Mouse (Mus musculus): ENCODE results near the gene Txndc8. TPM values are rescaled to one million over a fixed set of nuclear protein-coding genes. Genes with fewer than 3 reads are reported as not detected.

The Txndc8 gene
- polyA plus RNA-seq, 1 experiment from 2014 or later, result not detected

- DNase-seq, result no peak
- no peak overlapping the region for H3K4me3 ChIP-seq (ENCODE audit: low read depth, low read length)
- no peaks in the 10 kb centered on the region for H3K36me3 ChIP-seq (replicated peaks; ENCODE audit: insufficient read depth, low read length)
- no peak overlapping the region for H3K4me2 ChIP-seq (ENCODE audit: low read depth, low read length)
- H3K27ac ChIP-seq (ENCODE audit: low read depth), result no peak overlapping the region
- WGBS (ENCODE audit: insufficient replicate concordance), result 75% methylated on average over 2 of the region's 2 CpGs
- H3K9ac ChIP-seq (replicated peaks), result no peak overlapping the region
- ATAC-seq, result no peak
- TF ChIP-seq EP300 (IDR thresholded peaks at IDR 0.05; ENCODE audit: low read depth) (no peak), CTCF (IDR thresholded peaks at IDR 0.05; ENCODE audit: low read depth) (no peak)
- H3K9me3 ChIP-seq (ENCODE audit: low read length), result no peaks in the 10 kb centered on the region
- H3K4me1 ChIP-seq (ENCODE audit: insufficient read depth), result no peaks in the 10 kb centered on the region
- H3K27me3 ChIP-seq (ENCODE audit: insufficient read depth, low read length), result no peaks in the 10 kb centered on the region
Observed at GRCm38 (mm10) chr4:58040093-58040492, 31.2 kb upstream of the Txndc8 start.

GRCm38 (mm10) chr4:58037096-58037705, 28.3 kb upstream of the Txndc8 start:
- DNase-seq (no peak), ATAC-seq (no peak)
- no peaks in the 10 kb centered on the region for H3K27me3 ChIP-seq (ENCODE audit: insufficient read depth, low read length)
- H3K4me1 ChIP-seq (ENCODE audit: insufficient read depth), result no peaks in the 10 kb centered on the region
- no peak overlapping the region for H3K9ac ChIP-seq (replicated peaks)
- no peak overlapping the region for H3K4me2 ChIP-seq (ENCODE audit: low read depth, low read length)
- TF ChIP-seq CTCF (IDR thresholded peaks at IDR 0.05; ENCODE audit: low read depth) (no peak), EP300 (IDR thresholded peaks at IDR 0.05; ENCODE audit: low read depth) (no peak)
- H3K36me3 ChIP-seq (replicated peaks; ENCODE audit: insufficient read depth, low read length), result no peaks in the 10 kb centered on the region
- H3K4me3 ChIP-seq (ENCODE audit: low read depth, low read length), result no peak overlapping the region
- no peak overlapping the region for H3K27ac ChIP-seq (ENCODE audit: low read depth)
- 76% methylated on average over 6 of the region's 6 CpGs for WGBS (ENCODE audit: insufficient replicate concordance)
- H3K9me3 ChIP-seq (ENCODE audit: low read length), result no peaks in the 10 kb centered on the region

GRCm38 (mm10) chr4:58034663-58035062, 25.7 kb upstream of the Txndc8 start:
- Histone ChIP-seq H3K4me2 (ENCODE audit: low read depth, low read length) (peak overlapping the region; percentile 46), H3K27me3 (ENCODE audit: insufficient read depth, low read length) (no peaks in the 10 kb centered on the region), H3K9ac (replicated peaks) (no peak overlapping the region), H3K27ac (ENCODE audit: low read depth) (no peak overlapping the region), H3K36me3 (replicated peaks; ENCODE audit: insufficient read depth, low read length) (no peaks in the 10 kb centered on the region), H3K4me1 (ENCODE audit: insufficient read depth) (no peaks in the 10 kb centered on the region), H3K4me3 (ENCODE audit: low read depth, low read length) (peak overlapping the region; percentile 21), H3K9me3 (ENCODE audit: low read length) (no peaks in the 10 kb centered on the region)
- ATAC-seq (no peak), DNase-seq (no peak)
- 37% methylated on average over 13 of the region's 13 CpGs for WGBS (ENCODE audit: insufficient replicate concordance)
- TF ChIP-seq CTCF (IDR thresholded peaks at IDR 0.05; ENCODE audit: low read depth), result no peak
- no peak for TF ChIP-seq EP300 (IDR thresholded peaks at IDR 0.05; ENCODE audit: low read depth)

GRCm38 (mm10) chr4:58032714-58033113, 23.8 kb upstream of the Txndc8 start:
- H3K9me3 ChIP-seq (ENCODE audit: low read length), result no peaks in the 10 kb centered on the region
- TF ChIP-seq CTCF (IDR thresholded peaks at IDR 0.05; ENCODE audit: low read depth), result no peak
- TF ChIP-seq EP300 (IDR thresholded peaks at IDR 0.05; ENCODE audit: low read depth), result no peak

GRCm38 (mm10) chr4:58003501-58003900, 5.4 kb downstream of the Txndc8 start:
- Histone ChIP-seq H3K4me2 (ENCODE audit: low read depth, low read length) (no peak overlapping the region), H3K9me3 (ENCODE audit: low read length) (no peaks in the 10 kb centered on the region), H3K27me3 (ENCODE audit: insufficient read depth, low read length) (no peaks in the 10 kb centered on the region), H3K36me3 (replicated peaks; ENCODE audit: insufficient read depth, low read length) (no peaks in the 10 kb centered on the region), H3K27ac (ENCODE audit: low read depth) (no peak overlapping the region), H3K4me3 (ENCODE audit: low read depth, low read length) (no peak overlapping the region), H3K9ac (replicated peaks) (no peak overlapping the region), H3K4me1 (ENCODE audit: insufficient read depth) (no peaks in the 10 kb centered on the region)
- TF ChIP-seq CTCF (IDR thresholded peaks at IDR 0.05; ENCODE audit: low read depth), result no peak
- no peak for TF ChIP-seq EP300 (IDR thresholded peaks at IDR 0.05; ENCODE audit: low read depth)
- WGBS (ENCODE audit: insufficient replicate concordance), result 58% methylated on average over 3 of the region's 3 CpGs
- ATAC-seq (no peak), DNase-seq (no peak)

More at GRCm38 (mm10) chr4:58032714-58033113, 23.8 kb upstream of the Txndc8 start:
- H3K9ac ChIP-seq (replicated peaks), result no peak overlapping the region
- WGBS (ENCODE audit: insufficient replicate concordance), result 44% methylated on average over 1 of the region's 1 CpGs
- H3K4me3 ChIP-seq (ENCODE audit: low read depth, low read length), result no peak overlapping the region
- no peak for ATAC-seq
- DNase-seq, result no peak
- H3K4me2 ChIP-seq (ENCODE audit: low read depth, low read length), result no peak overlapping the region
- no peak overlapping the region for H3K27ac ChIP-seq (ENCODE audit: low read depth)
- no peaks in the 10 kb centered on the region for H3K4me1 ChIP-seq (ENCODE audit: insufficient read depth)
- H3K27me3 ChIP-seq (ENCODE audit: insufficient read depth, low read length), result no peaks in the 10 kb centered on the region
- no peaks in the 10 kb centered on the region for H3K36me3 ChIP-seq (replicated peaks; ENCODE audit: insufficient read depth, low read length)

- WGBS (ENCODE audit: insufficient replicate concordance), result 52% methylated on average over 1 of the region's 1 CpGs
- no peaks in the 10 kb centered on the region for H3K36me3 ChIP-seq (replicated peaks; ENCODE audit: insufficient read depth, low read length)
- H3K4me2 ChIP-seq (ENCODE audit: low read depth, low read length), result no peak overlapping the region
- no peak overlapping the region for H3K9ac ChIP-seq (replicated peaks)
- no peaks in the 10 kb centered on the region for H3K27me3 ChIP-seq (ENCODE audit: insufficient read depth, low read length)
- TF ChIP-seq CTCF (IDR thresholded peaks at IDR 0.05; ENCODE audit: low read depth), result no peak
- TF ChIP-seq EP300 (IDR thresholded peaks at IDR 0.05; ENCODE audit: low read depth), result no peak
- DNase-seq (no peak), ATAC-seq (no peak)
- no peak overlapping the region for H3K27ac ChIP-seq (ENCODE audit: low read depth)
- H3K4me3 ChIP-seq (ENCODE audit: low read depth, low read length), result no peak overlapping the region
- no peaks in the 10 kb centered on the region for H3K4me1 ChIP-seq (ENCODE audit: insufficient read depth)
- H3K9me3 ChIP-seq (ENCODE audit: low read length), result no peaks in the 10 kb centered on the region
Observed at GRCm38 (mm10) chr4:57991425-57991824, 17.5 kb downstream of the Txndc8 start.
